Mouse (Mus musculus) thymus, adult 2 months (tissue): ENCODE measurements around the gene Glg1.

Experiments used
- CTCF ChIP-seq: fragments of 200-500 bp; IDR thresholded peaks from 2 replicates; pipeline ENCODE4 v1.5.1; 2012; ENCODE audit warnings: mild to moderate bottlenecking, control low read depth, low read length, moderate library complexity, borderline replicate concordance; ENCODE audit not compliant: control insufficient read depth, poor library complexity, insufficient read depth; ENCODE audit errors: extremely low read depth
- POLR2A ChIP-seq: fragments of 200-500 bp; IDR thresholded peaks from 2 replicates; pipeline ENCODE4 v1.6.1; 2012; ENCODE audit warnings: mild to moderate bottlenecking, low read length, control low read depth, moderate library complexity; ENCODE audit not compliant: control insufficient read depth, poor library complexity, insufficient read depth; ENCODE audit errors: extremely low read depth

- no peak for TF ChIP-seq POLR2A
- no peak for TF ChIP-seq CTCF
These were observed 116.5 kb downstream of the Glg1 start for GRCm38 (mm10) chr8:111142521-111142920.
